Mouse (Mus musculus) forebrain, embryonic 13.5 days (tissue): ENCODE measurements at regions not wholly inside any gene's neighbourhood (a gene's known extent, or its start where the extent isn't known, plus 50 kb on each side); places are given as distances from the start of the nearest gene placed in this dataset.

Source experiments
- ATAC-seq: fragments of 200-750 bp; cut with Nextera tagmentation; 2 replicates; pipeline ENCODE4 v1.8.0; 2017
- H3K27ac ChIP-seq: fragments of 300-500 bp; sonication (generic); 2 replicates; pipeline ENCODE4 v1.5.1; 2015; ENCODE audit warnings: inconsistent platforms, mild to moderate bottlenecking, moderate library complexity
- H3K27me3 ChIP-seq: fragments of 300-500 bp; sonication (generic); 2 replicates; pipeline ENCODE4 v1.6.1; 2015; ENCODE audit warnings: mild to moderate bottlenecking, inconsistent platforms
- H3K36me3 ChIP-seq: fragments of 300-500 bp; sonication (generic); 2 replicates; pipeline ENCODE4 v1.6.1; 2015; ENCODE audit warnings: mild to moderate bottlenecking, inconsistent platforms; ENCODE audit not compliant: poor library complexity, severe bottlenecking
- H3K4me1 ChIP-seq: fragments of 300-500 bp; sonication (generic); 2 replicates; pipeline ENCODE4 v1.6.1; 2015; ENCODE audit warnings: inconsistent platforms
- H3K4me2 ChIP-seq: fragments of 300-500 bp; sonication (generic); 2 replicates; pipeline ENCODE4 v1.6.1; 2015; ENCODE audit warnings: inconsistent platforms, mild to moderate bottlenecking, moderate library complexity
- H3K4me3 ChIP-seq: fragments of 300-500 bp; sonication (generic); 2 replicates; pipeline ENCODE4 v1.5.1; 2015; ENCODE audit warnings: mild to moderate bottlenecking, inconsistent platforms
- H3K9ac ChIP-seq: fragments of 300-500 bp; sonication (generic); 2 replicates; pipeline ENCODE4 v1.6.1; 2015; ENCODE audit warnings: mild to moderate bottlenecking, inconsistent platforms
- H3K9me3 ChIP-seq: fragments of 300-500 bp; sonication (generic); replicated peaks from 2 replicates; pipeline ENCODE4 v1.6.1; 2016; ENCODE audit warnings: inconsistent platforms
- WGBS: fragments of 180-500 bp; shearing (Covaris S2); methylation state at CpG from one replicate; pipeline ENCODE4 v1.1.7; 2015; 5-methylcytosine and 5-hydroxymethylcytosine counted together

GRCm38 (mm10) chr8:97389651-97390050, 1501.3 kb upstream of the Got2 start:
- WGBS = 8% methylated on average over 7 of the region's 7 CpGs
- Histone ChIP-seq H3K4me3 (no peak overlapping the region), H3K9ac (no peak overlapping the region), H3K27ac (no peak overlapping the region), H3K4me2 (peak overlapping the region; percentile 12; the same call in 1 of the 2 replicates), H3K9me3 (peaks cover 2% of the 10 kb centered on the region; the same call in 1 of the 2 replicates), H3K27me3 (no peaks in the 10 kb centered on the region), H3K36me3 (no peaks in the 10 kb centered on the region), H3K4me1 (no peaks in the 10 kb centered on the region; the same call in 1 of the 2 replicates)
- ATAC-seq = no peak

GRCm38 (mm10) chr8:97389149-97389548, 1500.8 kb upstream of the Got2 start:
- 40% methylated on average over 2 of the region's 2 CpGs for WGBS
- no peak overlapping the region for H3K4me3 ChIP-seq
- H3K9me3 ChIP-seq = peaks cover 2% of the 10 kb centered on the region; the same call in 1 of the 2 replicates
- no peaks in the 10 kb centered on the region for H3K27me3 ChIP-seq
- no peak overlapping the region for H3K9ac ChIP-seq
- no peaks in the 10 kb centered on the region for H3K36me3 ChIP-seq
- H3K4me2 ChIP-seq = no peak overlapping the region
- no peaks in the 10 kb centered on the region; the same call in 1 of the 2 replicates for H3K4me1 ChIP-seq
- no peak overlapping the region for H3K27ac ChIP-seq
- no peak for ATAC-seq

- WGBS = 88% methylated on average over 3 of the region's 3 CpGs
- no peaks in the 10 kb centered on the region for H3K36me3 ChIP-seq
- H3K27ac ChIP-seq = no peak overlapping the region
- H3K4me1 ChIP-seq = no peaks in the 10 kb centered on the region
- no peak overlapping the region for H3K9ac ChIP-seq
- no peaks in the 10 kb centered on the region for H3K27me3 ChIP-seq
- no peak for ATAC-seq
- no peak overlapping the region for H3K4me3 ChIP-seq
- H3K9me3 ChIP-seq = no peaks in the 10 kb centered on the region
- no peak overlapping the region for H3K4me2 ChIP-seq
These were observed 1486.8 kb upstream of the Got2 start for GRCm38 (mm10) chr8:97374911-97375771.

- Histone ChIP-seq H3K9me3 (no peaks in the 10 kb centered on the region), H3K9ac (no peak overlapping the region), H3K27ac (no peak overlapping the region), H3K4me2 (no peak overlapping the region), H3K36me3 (no peaks in the 10 kb centered on the region), H3K4me1 (no peaks in the 10 kb centered on the region), H3K4me3 (no peak overlapping the region), H3K27me3 (no peaks in the 10 kb centered on the region)
- 88% methylated on average over 6 of the region's 6 CpGs for WGBS
- ATAC-seq = no peak
These were observed 1458.3 kb upstream of the Got2 start for GRCm38 (mm10) chr8:97346630-97347029.

- H3K4me2 ChIP-seq = no peak overlapping the region
- H3K27me3 ChIP-seq = no peaks in the 10 kb centered on the region
- no peaks in the 10 kb centered on the region for H3K36me3 ChIP-seq
- H3K9ac ChIP-seq = no peak overlapping the region
- ATAC-seq = no peak
- no peak overlapping the region for H3K27ac ChIP-seq
- H3K9me3 ChIP-seq = no peaks in the 10 kb centered on the region
- H3K4me1 ChIP-seq = no peaks in the 10 kb centered on the region
- no peak overlapping the region for H3K4me3 ChIP-seq
- WGBS = 35% methylated on average over 4 of the region's 4 CpGs
These were observed 1427.2 kb upstream of the Got2 start for GRCm38 (mm10) chr8:97315497-97315896.

GRCm38 (mm10) chr8:97308304-97308703, 1420.0 kb upstream of the Got2 start:
- no peak overlapping the region for H3K4me3 ChIP-seq
- no peak overlapping the region for H3K9ac ChIP-seq
- H3K27ac ChIP-seq = no peak overlapping the region
- 74% methylated on average over 7 of the region's 7 CpGs for WGBS
- H3K27me3 ChIP-seq = no peaks in the 10 kb centered on the region
- H3K36me3 ChIP-seq = no peaks in the 10 kb centered on the region
- H3K9me3 ChIP-seq = no peaks in the 10 kb centered on the region
- ATAC-seq = no peak
- no peaks in the 10 kb centered on the region for H3K4me1 ChIP-seq
- no peak overlapping the region for H3K4me2 ChIP-seq

GRCm38 (mm10) chr8:97270582-97270981, 1382.2 kb upstream of the Got2 start:
- peaks cover 5% of the 10 kb centered on the region; the same call in 1 of the 2 replicates for H3K4me1 ChIP-seq
- ATAC-seq = no peak
- H3K9me3 ChIP-seq = no peaks in the 10 kb centered on the region
- 8% methylated on average over 3 of the region's 3 CpGs for WGBS
- H3K27ac ChIP-seq = no peak overlapping the region
- no peak overlapping the region for H3K4me3 ChIP-seq
- no peak overlapping the region for H3K4me2 ChIP-seq
- no peaks in the 10 kb centered on the region for H3K27me3 ChIP-seq
- H3K36me3 ChIP-seq = no peaks in the 10 kb centered on the region
- H3K9ac ChIP-seq = no peak overlapping the region

GRCm38 (mm10) chr8:97260964-97261363, 1372.6 kb upstream of the Got2 start:
- no peaks in the 10 kb centered on the region for H3K9me3 ChIP-seq
- H3K4me1 ChIP-seq = no peaks in the 10 kb centered on the region
- H3K4me3 ChIP-seq = no peak overlapping the region
- no peak overlapping the region for H3K27ac ChIP-seq
- ATAC-seq = no peak
- 94% methylated on average over 1 of the region's 1 CpGs for WGBS
- no peaks in the 10 kb centered on the region for H3K36me3 ChIP-seq
- H3K4me2 ChIP-seq = no peak overlapping the region
- no peak overlapping the region for H3K9ac ChIP-seq
- H3K27me3 ChIP-seq = no peaks in the 10 kb centered on the region

GRCm38 (mm10) chr8:97254169-97254568, 1365.8 kb upstream of the Got2 start:
- Histone ChIP-seq H3K4me2 (no peak overlapping the region), H3K36me3 (no peaks in the 10 kb centered on the region), H3K4me3 (no peak overlapping the region), H3K9ac (no peak overlapping the region), H3K9me3 (no peaks in the 10 kb centered on the region), H3K27ac (no peak overlapping the region), H3K4me1 (peaks cover 9% of the 10 kb centered on the region; the same call in 1 of the 2 replicates), H3K27me3 (no peaks in the 10 kb centered on the region)
- ATAC-seq = no peak

- WGBS = 87% methylated on average over 3 of the region's 3 CpGs
- no peak for ATAC-seq
- Histone ChIP-seq H3K27me3 (no peaks in the 10 kb centered on the region), H3K4me1 (peaks cover 9% of the 10 kb centered on the region; the same call in 1 of the 2 replicates), H3K9ac (no peak overlapping the region), H3K4me3 (no peak overlapping the region), H3K36me3 (no peaks in the 10 kb centered on the region), H3K27ac (no peak overlapping the region), H3K4me2 (no peak overlapping the region), H3K9me3 (no peaks in the 10 kb centered on the region)
These were observed 1363.9 kb upstream of the Got2 start for GRCm38 (mm10) chr8:97252232-97252631.

- H3K27ac ChIP-seq = no peak overlapping the region
- H3K9ac ChIP-seq = no peak overlapping the region
- no peak overlapping the region; the same call in 1 of the 2 replicates for H3K4me2 ChIP-seq
- 50% methylated on average over 5 of the region's 5 CpGs for WGBS
- no peaks in the 10 kb centered on the region for H3K36me3 ChIP-seq
- H3K4me3 ChIP-seq = no peak overlapping the region
- H3K27me3 ChIP-seq = no peaks in the 10 kb centered on the region
- peaks cover 9% of the 10 kb centered on the region; the same call in 1 of the 2 replicates for H3K4me1 ChIP-seq
- peak; percentile 65; the same call in 1 of the 2 replicates for ATAC-seq
- H3K9me3 ChIP-seq = no peaks in the 10 kb centered on the region
These were observed 1363.1 kb upstream of the Got2 start for GRCm38 (mm10) chr8:97251458-97251865.

- no peaks in the 10 kb centered on the region for H3K36me3 ChIP-seq
- no peak overlapping the region for H3K9ac ChIP-seq
- H3K9me3 ChIP-seq = no peaks in the 10 kb centered on the region
- 80% methylated on average over 4 of the region's 4 CpGs for WGBS
- ATAC-seq = no peak
- H3K4me1 ChIP-seq = no peaks in the 10 kb centered on the region
- no peak overlapping the region for H3K4me3 ChIP-seq
- H3K4me2 ChIP-seq = no peak overlapping the region
- H3K27ac ChIP-seq = no peak overlapping the region
- H3K27me3 ChIP-seq = no peaks in the 10 kb centered on the region
These were observed 1346.3 kb upstream of the Got2 start for GRCm38 (mm10) chr8:97234551-97235107.
